Mouse (Mus musculus) limb, embryonic 14.5 days (tissue): ENCODE results near the gene Gm20388. TPM values are rescaled to one million over a fixed set of nuclear protein-coding genes. Genes with fewer than 3 reads are reported as not detected.

ENCODE experiments used
- ATAC-seq: fragments of 200-750 bp; cut with Nextera tagmentation; 2 replicates; pipeline ENCODE4 v1.8.0; 2017; ENCODE audit warnings: low read depth, moderate number of reproducible peaks, moderate TSS enrichment; ENCODE audit not compliant: low FRiP score
- DNase-seq: peaks from one replicate; pipeline ENCODE4 v3.0.0-alpha.2; 2015; ENCODE audit warnings: low spot score
- H3K27ac ChIP-seq: fragments of 300-500 bp; sonication (generic); replicated peaks from 2 replicates; pipeline ENCODE4 v1.5.1; 2014; ENCODE audit warnings: low read depth, mild to moderate bottlenecking, low read length, moderate library complexity, mixed read lengths
- H3K27me3 ChIP-seq: fragments of 300-500 bp; sonication (generic); 2 replicates; pipeline ENCODE4 v1.6.1; 2014; ENCODE audit warnings: low read length, mixed read lengths; ENCODE audit not compliant: control insufficient read depth, insufficient read depth
- H3K36me3 ChIP-seq: fragments of 300-500 bp; sonication (generic); 2 replicates; pipeline ENCODE4 v1.6.1; 2014; ENCODE audit warnings: mild to moderate bottlenecking, low read length, moderate library complexity, mixed read lengths; ENCODE audit not compliant: control insufficient read depth, insufficient read depth
- H3K4me1 ChIP-seq: fragments of 300-500 bp; sonication (generic); 2 replicates; pipeline ENCODE4 v1.6.1; 2014; ENCODE audit warnings: antibody characterized with exemption, low read length, mixed read lengths; ENCODE audit not compliant: control insufficient read depth, insufficient read depth
- H3K4me2 ChIP-seq: fragments of 300-500 bp; sonication (generic); replicated peaks from 2 replicates; pipeline ENCODE4 v1.6.1; 2014; ENCODE audit warnings: low read depth, mild to moderate bottlenecking, low read length, moderate library complexity; ENCODE audit not compliant: severe bottlenecking
- H3K4me3 ChIP-seq: fragments of 300-500 bp; sonication (generic); replicated peaks from 2 replicates; pipeline ENCODE4 v1.5.1; 2014; ENCODE audit warnings: low read length
- H3K9ac ChIP-seq: fragments of 300-500 bp; sonication (generic); 2 replicates; pipeline ENCODE4 v1.6.1; 2014; ENCODE audit warnings: mild to moderate bottlenecking, low read depth, low read length, moderate library complexity; ENCODE audit not compliant: severe bottlenecking
- H3K9me3 ChIP-seq: fragments of 300-500 bp; sonication (generic); 2 replicates; pipeline ENCODE4 v1.6.1; 2016; ENCODE audit warnings: low read length; ENCODE audit not compliant: control insufficient read depth
- POLR2A ChIP-seq: fragments of 200-500 bp; IDR thresholded peaks from 2 replicates; pipeline ENCODE4 v1.8.0; 2012; ENCODE audit warnings: inconsistent platforms, mild to moderate bottlenecking, moderate library complexity, borderline replicate concordance; ENCODE audit not compliant: insufficient read depth, insufficient read length; ENCODE audit errors: extremely low read depth
- WGBS: fragments of 180-500 bp; shearing (Covaris S2); extraction: QIAGEN DNeasy Blood & Tissue Kit; methylation state at CpG from one replicate; pipeline ENCODE4 v1.1.7; 2014; 5-methylcytosine and 5-hydroxymethylcytosine counted together
- polyA plus RNA-seq, 2 experiments: library from polyadenylated mRNA; depleted of rRNA in 1 of 2; stranded (reverse) in 1 of 2; unstranded in 1 of 2; fragments of >200 nt; fragmentation: Nextera tagmentation in 1 of 2; extraction: Ambion mirVana in 1 of 2; gene quantifications; 2 replicates each; pipeline versions ENCODE4 v1.2.1 to v1.2.3; 2012 to 2014

Gene Gm20388
- polyA plus RNA-seq, 2 experiments: 1.9 to 49.9 TPM

GRCm38 (mm10) chr8:123840578-123841345 lies 3930.1 kb downstream of the Gm20388 start:
- no peaks in the 10 kb centered on the region for H3K9me3 ChIP-seq
- no peak for DNase-seq
- no peak overlapping the region for H3K9ac ChIP-seq
- no peak for ATAC-seq
- no peaks in the 10 kb centered on the region for H3K27me3 ChIP-seq
- no peak overlapping the region for H3K4me3 ChIP-seq
- WGBS: 88% methylated on average over 15 of the region's 15 CpGs
- H3K27ac ChIP-seq: no peak overlapping the region
- H3K36me3 ChIP-seq: peaks cover 5% of the 10 kb centered on the region
- TF ChIP-seq POLR2A: no peak
- no peak overlapping the region for H3K4me2 ChIP-seq
- H3K4me1 ChIP-seq: no peaks in the 10 kb centered on the region

- Histone ChIP-seq H3K4me2 (no peak overlapping the region), H3K27me3 (no peaks in the 10 kb centered on the region), H3K9ac (no peak overlapping the region), H3K9me3 (no peaks in the 10 kb centered on the region), H3K4me3 (no peak overlapping the region), H3K36me3 (no peaks in the 10 kb centered on the region; the same call in 1 of the 2 replicates), H3K27ac (no peak overlapping the region), H3K4me1 (no peaks in the 10 kb centered on the region)
- no peak for DNase-seq
- TF ChIP-seq POLR2A: no peak
- no peak; the same call in 1 of the 2 replicates for ATAC-seq
- 87% methylated on average over 12 of the region's 12 CpGs for WGBS
Observed at GRCm38 (mm10) chr8:123842086-123842485, 3931.4 kb downstream of the Gm20388 start.

GRCm38 (mm10) chr8:123844341-123844740 lies 3933.7 kb downstream of the Gm20388 start:
- TF ChIP-seq POLR2A: no peak
- Histone ChIP-seq H3K36me3 (no peaks in the 10 kb centered on the region), H3K4me2 (no peak overlapping the region), H3K4me1 (no peaks in the 10 kb centered on the region), H3K4me3 (no peak overlapping the region), H3K27me3 (no peaks in the 10 kb centered on the region), H3K9ac (no peak overlapping the region), H3K27ac (no peak overlapping the region), H3K9me3 (no peaks in the 10 kb centered on the region)
- 74% methylated on average over 7 of the region's 7 CpGs for WGBS
- DNase-seq: no peak
- ATAC-seq: no peak

- Histone ChIP-seq H3K9ac (no peak overlapping the region), H3K9me3 (no peaks in the 10 kb centered on the region), H3K4me2 (no peak overlapping the region), H3K27me3 (no peaks in the 10 kb centered on the region), H3K27ac (no peak overlapping the region), H3K4me3 (no peak overlapping the region), H3K36me3 (no peaks in the 10 kb centered on the region), H3K4me1 (no peaks in the 10 kb centered on the region)
- DNase-seq (no peak), ATAC-seq (no peak)
- no peak for TF ChIP-seq POLR2A
- 88% methylated on average over 13 of the region's 13 CpGs for WGBS
Observed at GRCm38 (mm10) chr8:123845114-123845513, 3934.5 kb downstream of the Gm20388 start.

GRCm38 (mm10) chr8:123845991-123846390 lies 3935.3 kb downstream of the Gm20388 start:
- Histone ChIP-seq H3K36me3 (no peaks in the 10 kb centered on the region), H3K9me3 (no peaks in the 10 kb centered on the region), H3K4me2 (no peak overlapping the region), H3K9ac (no peak overlapping the region), H3K4me1 (no peaks in the 10 kb centered on the region), H3K4me3 (no peak overlapping the region), H3K27ac (no peak overlapping the region), H3K27me3 (no peaks in the 10 kb centered on the region)
- no peak for TF ChIP-seq POLR2A
- DNase-seq (no peak), ATAC-seq (no peak)
- 84% methylated on average over 10 of the region's 10 CpGs for WGBS

GRCm38 (mm10) chr8:123846509-123846908 lies 3935.9 kb downstream of the Gm20388 start:
- Histone ChIP-seq H3K27ac (no peak overlapping the region), H3K4me2 (no peak overlapping the region), H3K36me3 (no peaks in the 10 kb centered on the region), H3K27me3 (no peaks in the 10 kb centered on the region), H3K4me3 (no peak overlapping the region), H3K9ac (no peak overlapping the region), H3K9me3 (no peaks in the 10 kb centered on the region), H3K4me1 (no peaks in the 10 kb centered on the region)
- ATAC-seq: no peak
- 89% methylated on average over 12 of the region's 12 CpGs for WGBS
- TF ChIP-seq POLR2A: no peak
- no peak for DNase-seq
